Mouse (Mus musculus): Measurements from ENCODE around the gene Gypa.

- TF ChIP-seq EP300 (IDR thresholded peaks at IDR 0.05; ENCODE audit: insufficient read depth, low read depth, low read length) (no peak), CTCF (IDR thresholded peaks at IDR 0.05) (no peak), POLR2A (IDR thresholded peaks at IDR 0.05; ENCODE audit: insufficient read depth, low read depth, low read length) (no peak)
These were observed at the start of gene Gypa for GRCm38 (mm10) chr8:80493523-80494345.

Measured in heart, adult 2 months (tissue).